Mouse (Mus musculus) ES-E14 (cell line): Measurements from ENCODE around the gene Lpin1.

Experiments used
- CHD2 ChIP-seq: IDR thresholded peaks from 2 replicates; pipeline ENCODE4 v1.6.1; 2014; ENCODE audit warnings: mild to moderate bottlenecking, low read depth, low read length, inconsistent platforms
- HCFC1 ChIP-seq: IDR thresholded peaks from 2 replicates; pipeline ENCODE4 v1.6.1; 2012; ENCODE audit warnings: low read length, inconsistent platforms, borderline replicate concordance; ENCODE audit not compliant: insufficient read depth

DNA sequence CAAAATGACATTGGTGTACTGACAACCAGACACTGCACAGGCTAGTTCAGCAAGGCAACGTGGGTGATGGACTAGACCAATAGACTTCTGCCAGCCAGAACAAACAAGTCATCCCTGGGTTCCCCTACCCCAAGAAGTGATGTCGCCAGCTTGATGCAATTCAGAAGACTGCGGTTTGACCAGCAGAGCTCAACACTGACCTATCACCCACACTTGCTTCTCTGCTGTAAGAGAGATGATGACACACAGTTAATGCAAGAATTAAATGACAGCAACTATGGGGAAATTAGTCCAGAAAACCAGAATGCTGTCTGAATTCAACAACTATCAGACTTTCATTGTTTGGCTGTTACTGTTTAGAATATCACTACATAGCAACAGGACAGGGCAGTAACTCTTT is 9.5 kb upstream of the Lpin1 start:
- TF ChIP-seq CHD2 = no peak
- no peak for TF ChIP-seq HCFC1
